Mouse (Mus musculus) heart, postnatal 14 days (tissue): ENCODE measurements around the gene Caap1. TPM values are rescaled to one million over a fixed set of nuclear protein-coding genes. Genes with fewer than 3 reads are reported as not detected.

Experiments used
- DNase-seq, 2 experiments: peaks; one replicate each; pipeline ENCODE4 v3.0.0; 2021 to 2022
- intact Hi-C: fragments of 180-260 bp; cut with DNase I; formaldehyde crosslinking; loops from one replicate; pipeline ENCODE4 v1.15.1; 2025
- long read RNA-seq, 2 experiments: library from polyadenylated mRNA; stranded (forward); transcript quantifications; one replicate each; pipeline ENCODE4 v2.0.0; 2021
- total RNA-seq, 2 experiments: library from RNA; stranded (reverse); gene quantifications; 2 replicates each; pipeline ENCODE4 v1.2.3; 2021

Gene Caap1
- total RNA-seq, result 1 to 10 TPM; 4.9 to 5.8 TPM
- long read RNA-seq, experiment 1, transcript Caap1-201 (6 exons, 2,107 nt), result major isoform, 8 of 11 reads
- long read RNA-seq, experiment 1, partial matches to known transcripts, result 0 of 11 reads
- long read RNA-seq, experiment 1, other reads (novel, unspliced or antisense), result 2 of 11 reads
- long read RNA-seq, experiment 2, transcript Caap1-201 (6 exons, 2,107 nt), result major isoform, 6 of 9 reads
- long read RNA-seq, experiment 2, partial matches to known transcripts, result 0 of 9 reads
- long read RNA-seq, experiment 2, other reads (novel, unspliced or antisense), result 2 of 9 reads

- intact Hi-C loops, result loop anchor here (5.0 kb wide), 1 partner anchor 46 kb away; the partner anchor contains the start of gene Plaa
- peak; percentile 93 to 98 for DNase-seq
These were observed at the start of gene Caap1, which contains the start of gene Gm10306 for GRCm38 (mm10) chr4:94556265-94557054. TSS of gene Caap1 (minus strand) at chr4:94556796. TSS of gene Gm10306 (plus strand) at chr4:94556546.

GRCm38 (mm10) chr4:94605591-94605990 lies 49.0 kb upstream of the Caap1 start:
- no peak for DNase-seq
- intact Hi-C loops, result no loop called here

GRCm38 (mm10) chr4:94604452-94605019 lies 47.9 kb upstream of the Caap1 start:
- intact Hi-C loops, result loop anchor here (5.0 kb wide), 1 partner anchor 47 kb away; the partner anchor contains the start of genes Caap1 and Gm10306
- no peak for DNase-seq

- peak; percentile 91 to 92 for DNase-seq
- intact Hi-C loops, result loop anchor here (5.0 kb wide), 1 partner anchor 46 kb away; the partner anchor contains the start of genes Caap1 and Gm10306
These were observed 46.5 kb upstream of the Caap1 start, which contains the start of gene Plaa for GRCm38 (mm10) chr4:94603031-94603629. TSS of gene Plaa (minus strand) at chr4:94603244.

GRCm38 (mm10) chr4:94602496-94603030 lies 46.0 kb upstream of the Caap1 start:
- DNase-seq, result no peak
- intact Hi-C loops, result loop anchor here (5.0 kb wide), 1 partner anchor 45 kb away; the partner anchor contains the start of genes Caap1 and Gm10306

GRCm38 (mm10) chr4:94601395-94601794 lies 44.8 kb upstream of the Caap1 start:
- DNase-seq, result peak in 1 of 2 experiments; percentile 3
- intact Hi-C loops, result loop anchor here (5.0 kb wide), 1 partner anchor 44 kb away; the partner anchor contains the start of genes Caap1 and Gm10306

- intact Hi-C loops, result no loop called here
- DNase-seq, result no peak
These were observed 36.1 kb upstream of the Caap1 start for GRCm38 (mm10) chr4:94592709-94593108.

- DNase-seq, result no peak
- intact Hi-C loops, result no loop called here
These were observed 35.3 kb upstream of the Caap1 start for GRCm38 (mm10) chr4:94591765-94592381.

GRCm38 (mm10) chr4:94572677-94573076 lies 16.1 kb upstream of the Caap1 start:
- no peak for DNase-seq
- intact Hi-C loops, result no loop called here

GRCm38 (mm10) chr4:94564297-94564696 lies 7.7 kb upstream of the Caap1 start:
- no peak for DNase-seq
- intact Hi-C loops, result no loop called here

GRCm38 (mm10) chr4:94561954-94562648 lies 5.5 kb upstream of the Caap1 start:
- intact Hi-C loops, result no loop called here
- no peak for DNase-seq

GRCm38 (mm10) chr4:94560316-94560715 lies 3.7 kb upstream of the Caap1 start:
- intact Hi-C loops, result no loop called here

GRCm38 (mm10) chr4:94559266-94559665 lies 2.7 kb upstream of the Caap1 start:
- intact Hi-C loops, result loop anchor here (5.0 kb wide), 1 partner anchor 43 kb away; the partner anchor contains the start of gene Plaa
- DNase-seq, result no peak

More at GRCm38 (mm10) chr4:94560316-94560715, 3.7 kb upstream of the Caap1 start:
- DNase-seq, result no peak

GRCm38 (mm10) chr4:94557145-94557544 lies 549 bp upstream of the Caap1 start:
- intact Hi-C loops, result loop anchor here (5.0 kb wide), 1 partner anchor 45 kb away; the partner anchor contains the start of gene Plaa
- no peak for DNase-seq

GRCm38 (mm10) chr4:94554955-94555494 lies 1.6 kb downstream of the Caap1 start:
- no peak for DNase-seq
- intact Hi-C loops, result loop anchor here (5.0 kb wide), 1 partner anchor 47 kb away; the partner anchor contains the start of gene Plaa

GRCm38 (mm10) chr4:94544321-94544720 lies 12.3 kb downstream of the Caap1 start:
- no peak for DNase-seq
- intact Hi-C loops, result no loop called here

GRCm38 (mm10) chr4:94543041-94543440 lies 13.6 kb downstream of the Caap1 start:
- DNase-seq, result no peak
- intact Hi-C loops, result no loop called here

- DNase-seq, result no peak
- intact Hi-C loops, result no loop called here
These were observed 23.4 kb downstream of the Caap1 start for GRCm38 (mm10) chr4:94533205-94533604.
